Mouse (Mus musculus) hindbrain, embryonic 14.5 days (tissue): Measurements from ENCODE around the gene Cbarp. TPM values are rescaled to one million over a fixed set of nuclear protein-coding genes. Genes with fewer than 3 reads are reported as not detected.
A peak's percentile ranks its signal among the peaks of the same experiment; 100 is the strongest.

Source experiments
- ATAC-seq: fragments of 200-750 bp; cut with Nextera tagmentation; 2 replicates; pipeline ENCODE4 v1.8.0; 2017; ENCODE audit warnings: moderate number of reproducible peaks, mild to moderate bottlenecking, moderate TSS enrichment, moderate library complexity; ENCODE audit not compliant: low FRiP score
- DNase-seq: peaks from one replicate; pipeline ENCODE4 v3.0.0-alpha.2; 2015; ENCODE audit warnings: low spot score
- H3K27ac ChIP-seq: fragments of 300-500 bp; sonication (generic); 2 replicates; pipeline ENCODE4 v1.5.1; 2014; ENCODE audit warnings: mild to moderate bottlenecking, moderate library complexity
- H3K27me3 ChIP-seq: fragments of 300-500 bp; sonication (generic); 2 replicates; pipeline ENCODE4 v1.6.1; 2014; ENCODE audit warnings: mild to moderate bottlenecking, low read length, mixed read lengths; ENCODE audit not compliant: control insufficient read depth, insufficient read depth
- H3K36me3 ChIP-seq: fragments of 300-500 bp; sonication (generic); replicated peaks from 2 replicates; pipeline ENCODE4 v1.6.1; 2014; ENCODE audit not compliant: control insufficient read depth, insufficient read depth
- H3K4me1 ChIP-seq: fragments of 300-500 bp; sonication (generic); replicated peaks from 2 replicates; pipeline ENCODE4 v1.6.1; 2014; ENCODE audit warnings: antibody characterized with exemption, low read length, mixed read lengths; ENCODE audit not compliant: control insufficient read depth, insufficient read depth
- H3K4me2 ChIP-seq: fragments of 300-500 bp; sonication (generic); replicated peaks from 2 replicates; pipeline ENCODE4 v1.6.1; 2014; ENCODE audit warnings: mild to moderate bottlenecking, moderate library complexity
- H3K4me3 ChIP-seq: fragments of 300-500 bp; sonication (generic); replicated peaks from 2 replicates; pipeline ENCODE4 v1.5.1; 2014; ENCODE audit warnings: mild to moderate bottlenecking, low read length
- H3K9ac ChIP-seq: fragments of 300-500 bp; sonication (generic); 2 replicates; pipeline ENCODE4 v1.6.1; 2014
- H3K9me3 ChIP-seq: fragments of 300-500 bp; sonication (generic); 2 replicates; pipeline ENCODE4 v1.6.1; 2016; ENCODE audit warnings: low read length; ENCODE audit not compliant: control insufficient read depth
- WGBS: fragments of 180-500 bp; shearing (Covaris S2); extraction: QIAGEN DNeasy Blood & Tissue Kit; methylation state at CpG from one replicate; pipeline ENCODE4 v1.1.7; 2014; 5-methylcytosine and 5-hydroxymethylcytosine counted together
- polyA plus RNA-seq: library from polyadenylated mRNA; unstranded; fragments of >200 nt; fragmentation: Nextera tagmentation; extraction: Ambion mirVana; gene quantifications from 2 replicates; pipeline ENCODE4 v1.2.1, GENCODE M21; 2014

The Cbarp gene
- polyA plus RNA-seq, 1 experiment from 2014 or later: 93.4 TPM

GRCm38 (mm10) chr10:80177441-80178279 is 37.0 kb upstream of the Cbarp start:
- H3K27me3 ChIP-seq: no peaks in the 10 kb centered on the region
- H3K4me2 ChIP-seq: no peak overlapping the region
- no peaks in the 10 kb centered on the region for H3K36me3 ChIP-seq
- no peak overlapping the region for H3K9ac ChIP-seq
- no peak overlapping the region for H3K4me3 ChIP-seq
- ATAC-seq (no peak), DNase-seq (no peak)
- H3K4me1 ChIP-seq: peaks cover 27% of the 10 kb centered on the region
- H3K9me3 ChIP-seq: no peaks in the 10 kb centered on the region
- 47% methylated on average over 7 of the region's 7 CpGs for WGBS
- no peak overlapping the region for H3K27ac ChIP-seq

DNA sequence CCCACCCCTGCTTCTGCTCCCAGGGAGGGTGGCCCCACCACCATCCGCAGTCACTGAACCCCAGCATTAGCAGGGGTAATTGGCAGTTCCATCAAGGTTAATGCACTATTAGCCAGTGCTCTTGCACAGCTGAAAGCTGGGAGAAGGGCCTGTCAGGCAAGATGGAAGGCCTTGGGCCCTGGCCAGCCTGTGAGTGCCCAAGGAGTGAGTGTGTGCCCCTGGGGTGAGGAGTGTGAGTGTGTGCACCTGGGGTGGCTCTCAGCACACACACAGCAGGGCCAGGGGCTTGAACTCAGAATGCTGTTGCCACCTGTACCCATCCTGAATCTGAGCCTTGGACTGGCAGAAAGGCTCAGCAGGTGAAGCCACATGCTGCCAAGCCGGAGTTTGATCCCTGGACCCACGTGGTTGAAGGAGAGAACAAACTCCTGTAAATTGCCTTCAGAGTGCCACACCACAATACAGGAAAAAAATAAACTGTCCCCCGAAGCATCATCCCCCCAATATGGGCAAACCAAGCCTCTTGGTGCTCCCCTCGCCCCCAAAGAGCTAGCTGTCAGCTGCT is 35.7 kb upstream of the Cbarp start:
- Histone ChIP-seq H3K27ac (0 out of 2 replicates have a peak overlapping the region, but pooled peaks have one; percentile 32), H3K4me2 (no peak overlapping the region), H3K4me1 (peaks cover 27% of the 10 kb centered on the region), H3K9ac (0 out of 2 replicates have a peak overlapping the region, but pooled peaks have one; percentile 20), H3K27me3 (no peaks in the 10 kb centered on the region), H3K36me3 (peaks cover 11% of the 10 kb centered on the region), H3K4me3 (no peak overlapping the region), H3K9me3 (no peaks in the 10 kb centered on the region)
- WGBS: 73% methylated on average over 5 of the region's 5 CpGs
- ATAC-seq: no peak
- DNase-seq: no peak

GRCm38 (mm10) chr10:80175536-80176269 is 35.1 kb upstream of the Cbarp start:
- H3K9ac ChIP-seq: 0 out of 2 replicates have a peak overlapping the region, but pooled peaks have one; percentile 20
- ATAC-seq: 0 out of 2 replicates have a peak, but pooled peaks have one; percentile 15
- peak; percentile 68 for DNase-seq

DNA sequence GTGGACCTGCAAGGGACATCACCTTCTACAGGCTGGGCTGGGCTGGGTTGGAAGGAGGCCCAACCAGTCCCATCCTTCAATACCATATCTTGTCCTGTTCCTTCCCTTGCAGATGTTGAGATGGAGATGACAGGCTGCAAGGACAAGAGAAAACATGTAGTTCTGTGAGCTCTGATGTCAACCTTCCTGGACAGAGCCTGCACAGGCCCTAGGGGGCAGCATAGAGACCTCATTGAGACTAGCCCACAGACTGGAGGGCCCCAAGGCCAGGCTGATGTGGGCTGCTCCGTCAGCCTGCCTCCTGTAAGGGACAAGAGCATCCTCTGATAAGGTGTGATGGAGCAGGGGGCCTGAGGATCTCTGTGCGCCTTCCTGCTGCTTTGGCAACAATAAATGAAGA is 34.1 kb upstream of the Cbarp start:
- no peak for ATAC-seq
- Histone ChIP-seq H3K4me1 (peaks cover 15% of the 10 kb centered on the region), H3K27ac (no peak overlapping the region), H3K4me3 (no peak overlapping the region), H3K27me3 (no peaks in the 10 kb centered on the region), H3K9me3 (no peaks in the 10 kb centered on the region), H3K4me2 (no peak overlapping the region), H3K36me3 (peaks cover 27% of the 10 kb centered on the region), H3K9ac (no peak overlapping the region)
- 47% methylated on average over 2 of the region's 2 CpGs for WGBS
- no peak for DNase-seq

More at GRCm38 (mm10) chr10:80175536-80176269, 35.1 kb upstream of the Cbarp start:
- WGBS: 20% methylated on average over 4 of the region's 4 CpGs
- Histone ChIP-seq H3K4me2 (0 out of 2 replicates have a peak overlapping the region, but pooled peaks have one; percentile 5), H3K36me3 (peaks cover 17% of the 10 kb centered on the region), H3K9me3 (no peaks in the 10 kb centered on the region), H3K27me3 (no peaks in the 10 kb centered on the region), H3K4me3 (no peak overlapping the region), H3K4me1 (peaks cover 21% of the 10 kb centered on the region), H3K27ac (no peak overlapping the region)

DNA sequence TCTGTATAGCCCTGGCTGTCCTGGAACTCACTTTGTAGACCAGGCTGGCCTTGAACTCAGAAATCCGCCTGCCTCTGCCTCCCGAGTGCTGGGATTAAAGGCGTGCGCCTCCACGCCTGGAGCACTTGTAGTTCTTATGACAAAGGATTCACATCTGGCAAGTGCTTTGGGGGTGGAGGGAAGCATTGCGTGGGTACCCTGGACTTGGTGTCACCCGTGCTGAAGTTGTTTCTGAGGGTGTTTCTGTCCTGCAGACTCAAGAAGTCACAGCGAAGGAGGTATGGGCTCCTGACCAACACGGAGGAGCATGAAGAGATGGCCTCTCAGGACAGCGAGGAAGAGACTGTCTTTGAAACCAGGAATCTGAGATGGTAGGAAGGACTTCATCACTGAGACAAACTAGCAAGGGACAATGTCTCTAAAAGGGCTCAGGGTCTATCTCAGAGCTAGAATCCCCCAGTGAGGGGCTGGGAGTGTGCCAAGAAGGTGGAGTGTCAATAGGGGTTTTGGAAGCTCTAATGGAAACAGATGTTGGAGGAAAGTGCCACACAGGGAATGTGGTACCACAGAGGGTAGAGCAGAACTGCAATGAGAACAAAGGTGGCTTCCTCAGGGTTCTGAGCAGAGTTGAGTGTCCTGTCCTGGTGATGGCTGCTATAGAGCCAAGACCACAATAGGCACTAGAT is 33.5 kb upstream of the Cbarp start:
- H3K4me2 ChIP-seq: no peak overlapping the region
- WGBS: 88% methylated on average over 10 of the region's 10 CpGs
- no peak for ATAC-seq
- no peak overlapping the region for H3K4me3 ChIP-seq
- peaks cover 21% of the 10 kb centered on the region for H3K4me1 ChIP-seq
- H3K9ac ChIP-seq: 0 out of 2 replicates have a peak overlapping the region, but pooled peaks have one; percentile 54
- H3K27me3 ChIP-seq: no peaks in the 10 kb centered on the region
- DNase-seq: no peak
- H3K9me3 ChIP-seq: no peaks in the 10 kb centered on the region
- peaks cover 30% of the 10 kb centered on the region for H3K36me3 ChIP-seq
- H3K27ac ChIP-seq: 0 out of 2 replicates have a peak overlapping the region, but pooled peaks have one; percentile 16

DNA sequence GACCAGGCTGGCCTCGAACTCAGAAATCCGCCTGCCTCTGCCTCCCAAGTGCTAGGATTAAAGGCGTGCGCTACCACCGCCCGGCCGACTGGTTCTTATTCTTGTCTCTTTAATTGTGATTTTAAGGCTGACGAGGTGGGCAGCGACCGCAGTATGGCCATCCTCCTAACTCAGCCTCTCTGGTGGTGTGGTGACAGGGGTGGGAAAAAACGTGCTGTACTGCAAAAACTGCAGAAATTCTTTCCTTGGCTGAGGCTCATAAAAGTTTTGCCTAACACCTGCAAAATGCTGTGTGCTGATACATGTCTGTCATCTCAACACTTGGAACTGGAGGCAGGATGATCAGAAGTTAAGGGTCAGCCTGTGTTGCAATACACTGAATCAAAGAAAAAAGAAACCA is 32.7 kb upstream of the Cbarp start:
- Histone ChIP-seq H3K9ac (peak overlapping the region; percentile 54), H3K4me1 (peaks cover 29% of the 10 kb centered on the region), H3K36me3 (peaks cover 30% of the 10 kb centered on the region), H3K27ac (peak overlapping the region; percentile 87), H3K27me3 (no peaks in the 10 kb centered on the region), H3K4me2 (peak overlapping the region; percentile 55), H3K9me3 (no peaks in the 10 kb centered on the region), H3K4me3 (peak overlapping the region; percentile 46)
- DNase-seq (no peak), ATAC-seq (no peak)
- whole genome bisulfite sequencing: 15% methylated on average over 11 of the region's 11 CpGs

- Histone ChIP-seq H3K27me3 (no peaks in the 10 kb centered on the region), H3K4me2 (peak within 1 kb of the TSS; percentile 55), H3K9ac (peak within 1 kb of the TSS; percentile 54), H3K9me3 (no peaks in the 10 kb centered on the region), H3K27ac (peak within 1 kb of the TSS; percentile 87), H3K36me3 (peaks cover 30% of the 10 kb centered on the region), H3K4me3 (peak within 1 kb of the TSS; percentile 46), H3K4me1 (peaks cover 29% of the 10 kb centered on the region)
- DNase-seq (peak; percentile 90), ATAC-seq (peak; percentile 79)
- 5% methylated on average over 34 of the region's 35 CpGs for WGBS
Observed at GRCm38 (mm10) chr10:80172527-80173292, 32.1 kb upstream of the Cbarp start, which contains the start of gene 1600002K03Rik. 1600002K03Rik (plus strand) TSS chr10:80172944.

DNA sequence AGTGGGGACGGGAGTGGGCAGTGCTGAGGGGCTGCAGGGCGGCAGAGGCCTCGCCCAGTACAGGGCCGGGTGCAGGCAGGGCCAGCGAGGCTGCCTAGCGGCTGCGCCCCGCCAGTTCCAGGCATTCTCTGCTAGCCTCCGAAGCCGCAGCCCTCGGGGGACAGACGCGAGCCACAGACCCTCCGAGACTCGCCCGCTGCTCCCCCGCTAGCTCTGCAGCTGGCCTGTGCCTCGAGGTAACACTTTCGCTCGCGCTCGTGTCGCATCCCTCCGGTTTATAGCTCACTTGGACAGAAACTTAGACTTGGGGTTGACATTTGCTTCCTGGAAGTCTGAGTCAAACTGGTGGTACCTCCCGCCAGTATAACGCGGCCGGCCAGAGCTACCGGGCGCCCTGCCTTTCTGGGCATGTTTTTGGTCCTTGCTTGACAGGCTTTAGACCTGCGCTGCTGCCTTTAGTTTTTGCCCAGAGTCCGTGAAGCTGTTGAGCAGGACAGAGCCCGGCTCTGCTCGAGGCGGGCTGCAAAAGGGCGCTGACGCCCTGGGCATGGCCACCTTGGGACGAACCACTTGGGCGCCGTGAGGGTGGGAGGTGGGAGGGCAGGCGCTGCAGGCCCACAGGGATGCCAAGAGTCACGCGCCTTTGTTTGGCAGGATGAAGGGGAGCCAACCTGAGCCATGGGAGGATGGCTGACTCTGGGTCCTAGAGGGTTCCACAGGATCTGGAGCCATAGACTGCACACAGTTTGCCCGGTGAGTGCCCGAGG is 31.3 kb upstream of the Cbarp start:
- 80% methylated on average over 45 of the region's 45 CpGs for WGBS
- Histone ChIP-seq H3K4me1 (peaks cover 30% of the 10 kb centered on the region), H3K27me3 (no peaks in the 10 kb centered on the region), H3K9ac (peak overlapping the region; percentile 54), H3K4me2 (peak overlapping the region; percentile 55), H3K27ac (peak overlapping the region; percentile 87), H3K9me3 (no peaks in the 10 kb centered on the region), H3K36me3 (peaks cover 30% of the 10 kb centered on the region), H3K4me3 (peak overlapping the region; percentile 46)
- DNase-seq (no peak), ATAC-seq (no peak)
